Mouse (Mus musculus) cerebellum, adult 2 months (tissue): ENCODE results near the gene Zfp287. TPM values are rescaled to one million over a fixed set of nuclear protein-coding genes. Genes with fewer than 3 reads are reported as not detected.

Source experiments
- DNase-seq, 2 experiments: peaks; one replicate each; pipeline ENCODE4 v3.0.0; 2021
- H3K27ac ChIP-seq: fragments of 200-500 bp; 2 replicates; pipeline ENCODE4 v1.5.1; 2012; ENCODE audit warnings: low read length, control low read depth, inconsistent platforms; ENCODE audit not compliant: insufficient read depth
- H3K27me3 ChIP-seq: fragments of 200-500 bp; 2 replicates; pipeline ENCODE4 v1.6.1; 2012; ENCODE audit warnings: inconsistent platforms, mild to moderate bottlenecking, low read length, moderate library complexity; ENCODE audit not compliant: control insufficient read depth, insufficient read depth
- H3K4me1 ChIP-seq: fragments of 200-500 bp; 2 replicates; pipeline ENCODE4 v1.6.1; 2011; ENCODE audit warnings: low read length; ENCODE audit not compliant: control insufficient read depth, insufficient read depth
- H3K4me3 ChIP-seq: fragments of 200-500 bp; replicated peaks from 2 replicates; pipeline ENCODE3; 2011; ENCODE audit warnings: mild to moderate bottlenecking, low read depth, low read length, control low read depth; ENCODE audit not compliant: insufficient read depth
- CTCF ChIP-seq: fragments of 200-500 bp; IDR thresholded peaks from 2 replicates; pipeline ENCODE4 v1.5.1; 2011; ENCODE audit warnings: low read depth, mild to moderate bottlenecking, control low read depth, low read length, moderate library complexity, borderline replicate concordance; ENCODE audit not compliant: insufficient read depth
- POLR2A ChIP-seq: fragments of 200-500 bp; IDR thresholded peaks from 2 replicates; pipeline ENCODE4 v1.6.1; 2011; ENCODE audit warnings: low read length, control low read depth, borderline replicate concordance; ENCODE audit not compliant: insufficient read depth
- WGBS: fragments of 180-500 bp; shearing (Covaris S2); methylation state at CpG from one replicate; pipeline ENCODE4 v1.1.7; 2018; 5-methylcytosine and 5-hydroxymethylcytosine counted together
- polyA plus RNA-seq: library from polyadenylated mRNA; depleted of rRNA; stranded (reverse); fragments of >200 nt; gene quantifications from 2 replicates; pipeline ENCODE4 v1.2.3, GENCODE M21; 2012

Zfp287 gene
- polyA plus RNA-seq, 1 experiment: 13.9 TPM

GRCm38 (mm10) chr11:62695126-62695525 lies 36.6 kb downstream of the Zfp287 start:
- no peak overlapping the region for H3K27ac ChIP-seq
- H3K27me3 ChIP-seq: no peaks in the 10 kb centered on the region
- H3K4me3 ChIP-seq: no peak overlapping the region
- no peaks in the 10 kb centered on the region for H3K4me1 ChIP-seq
- WGBS: 94% methylated on average over 8 of the region's 8 CpGs
- no peak for TF ChIP-seq POLR2A
- no peak for TF ChIP-seq CTCF
- DNase-seq: no peak

- TF ChIP-seq CTCF (peak; percentile 50; the same call in 1 of the 2 replicates), POLR2A (no peak)
- H3K27me3 ChIP-seq: no peaks in the 10 kb centered on the region
- DNase-seq: peak in 1 of 2 experiments; percentile 38
- H3K27ac ChIP-seq: no peak overlapping the region
- no peak overlapping the region for H3K4me3 ChIP-seq
- no peaks in the 10 kb centered on the region for H3K4me1 ChIP-seq
- WGBS: 18% methylated on average over 11 of the region's 11 CpGs
Observed at GRCm38 (mm10) chr11:62693299-62694184, 38.2 kb downstream of the Zfp287 start.

- Histone ChIP-seq H3K4me1 (no peaks in the 10 kb centered on the region), H3K27me3 (no peaks in the 10 kb centered on the region), H3K4me3 (no peak overlapping the region), H3K27ac (no peak overlapping the region)
- TF ChIP-seq CTCF (no peak), POLR2A (no peak)
- DNase-seq: no peak
- 92% methylated on average over 3 of the region's 3 CpGs for WGBS
Observed at GRCm38 (mm10) chr11:62691592-62691991, 40.1 kb downstream of the Zfp287 start.

GRCm38 (mm10) chr11:62679954-62680353 lies 51.8 kb downstream of the Zfp287 start:
- Histone ChIP-seq H3K27ac (no peak overlapping the region), H3K4me3 (no peak overlapping the region), H3K27me3 (no peaks in the 10 kb centered on the region), H3K4me1 (no peaks in the 10 kb centered on the region)
- WGBS: 90% methylated on average over 4 of the region's 4 CpGs
- no peak for DNase-seq
- TF ChIP-seq POLR2A: no peak
- no peak for TF ChIP-seq CTCF

- TF ChIP-seq CTCF (no peak), POLR2A (no peak)
- WGBS: 90% methylated on average over 7 of the region's 7 CpGs
- no peak for DNase-seq
- no peak overlapping the region for H3K4me3 ChIP-seq
- no peaks in the 10 kb centered on the region for H3K4me1 ChIP-seq
- H3K27ac ChIP-seq: no peak overlapping the region
- H3K27me3 ChIP-seq: no peaks in the 10 kb centered on the region
Observed at GRCm38 (mm10) chr11:62678778-62679354, 52.8 kb downstream of the Zfp287 start.

GRCm38 (mm10) chr11:62676290-62676596 lies 55.5 kb downstream of the Zfp287 start:
- no peak overlapping the region for H3K4me3 ChIP-seq
- DNase-seq: no peak
- TF ChIP-seq POLR2A (no peak), CTCF (no peak)
- no peaks in the 10 kb centered on the region for H3K4me1 ChIP-seq
- H3K27ac ChIP-seq: no peak overlapping the region
- H3K27me3 ChIP-seq: no peaks in the 10 kb centered on the region
- 92% methylated on average over 4 of the region's 4 CpGs for whole genome bisulfite sequencing

GRCm38 (mm10) chr11:62675480-62676289 lies 56.0 kb downstream of the Zfp287 start:
- peak overlapping the region; percentile 39 for H3K4me3 ChIP-seq
- TF ChIP-seq POLR2A (no peak), CTCF (peak; percentile 91)
- WGBS: 18% methylated on average over 17 of the region's 17 CpGs

More at GRCm38 (mm10) chr11:62675480-62676289, 56.0 kb downstream of the Zfp287 start:
- peak; percentile 59 to 73 for DNase-seq
- H3K27me3 ChIP-seq: no peaks in the 10 kb centered on the region
- H3K27ac ChIP-seq: no peak overlapping the region
- H3K4me1 ChIP-seq: no peaks in the 10 kb centered on the region
